Mouse (Mus musculus) spleen, postnatal 4 days (tissue): ENCODE results near the gene Col6a4.

Experiments
- DNase-seq, 2 experiments: peaks; one replicate each; pipeline ENCODE4 v3.0.0; 2022; ENCODE audit warnings: low spot score in 2 of 2

Col6a4 gene

DNA sequence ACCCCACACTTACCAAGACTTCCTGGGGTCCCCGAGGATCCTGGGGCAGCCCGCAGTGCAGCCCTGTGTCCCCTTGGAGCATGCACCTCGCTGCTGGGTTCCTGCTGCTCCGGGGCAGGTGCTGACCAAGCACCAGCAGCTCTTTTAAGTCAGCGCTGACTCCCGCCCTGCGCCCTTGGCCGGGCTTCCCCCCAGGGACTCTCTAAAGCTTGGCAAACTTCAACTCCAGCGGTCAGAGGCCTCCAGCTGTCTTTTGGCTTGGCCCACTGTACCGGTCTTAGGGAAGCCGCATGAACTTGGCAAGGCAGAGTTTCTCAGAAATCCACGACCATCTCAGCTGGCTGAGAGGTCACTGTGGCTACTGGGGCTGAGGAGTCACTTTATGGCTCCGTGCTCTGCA, 136.1 kb downstream of the Col6a4 start, which contains the start of gene Col6a5:
Gene Col6a5 (minus strand): TSS at position 111 of the 400 bp plus-strand sequence.
- no peak for DNase-seq

DNA sequence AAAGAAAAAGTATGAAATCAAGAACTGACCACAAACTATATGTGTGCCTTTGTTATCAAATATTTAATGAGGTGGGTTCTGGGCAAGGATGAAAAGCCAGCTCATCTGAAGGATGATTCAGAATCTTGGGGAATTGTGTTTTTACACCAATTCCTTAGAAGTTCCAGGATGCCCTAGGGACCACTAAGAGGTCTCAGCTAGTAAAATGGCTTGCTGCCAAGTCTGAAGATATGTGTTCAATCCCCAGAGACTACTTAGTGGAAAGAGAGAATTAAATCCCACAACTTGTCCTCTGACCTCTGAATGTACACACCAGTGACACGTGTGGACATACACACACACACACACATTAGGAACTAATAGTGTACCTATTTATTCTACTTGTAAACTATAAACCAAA, 137.5 kb downstream of the Col6a4 start:
- no peak for DNase-seq

DNA sequence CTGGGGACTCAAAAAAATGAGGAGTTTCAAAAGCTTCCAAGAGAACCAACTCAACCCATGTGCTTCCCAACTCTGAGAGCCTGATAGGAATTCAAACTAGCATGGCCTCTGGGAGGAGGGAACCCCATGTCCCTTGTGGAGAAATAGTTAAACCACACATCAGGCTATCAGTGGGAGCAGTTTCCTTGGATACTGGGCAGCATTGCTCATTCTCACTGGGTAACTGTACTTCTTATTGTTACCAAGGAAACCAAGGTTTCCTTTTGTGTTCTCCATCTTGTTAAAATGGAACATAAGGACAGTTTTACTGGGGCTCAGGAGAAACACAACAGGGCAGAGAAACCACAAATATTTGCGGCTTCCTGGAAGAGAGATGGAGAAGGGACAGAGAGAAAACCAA, 146.8 kb downstream of the Col6a4 start:
- no peak for DNase-seq

DNA sequence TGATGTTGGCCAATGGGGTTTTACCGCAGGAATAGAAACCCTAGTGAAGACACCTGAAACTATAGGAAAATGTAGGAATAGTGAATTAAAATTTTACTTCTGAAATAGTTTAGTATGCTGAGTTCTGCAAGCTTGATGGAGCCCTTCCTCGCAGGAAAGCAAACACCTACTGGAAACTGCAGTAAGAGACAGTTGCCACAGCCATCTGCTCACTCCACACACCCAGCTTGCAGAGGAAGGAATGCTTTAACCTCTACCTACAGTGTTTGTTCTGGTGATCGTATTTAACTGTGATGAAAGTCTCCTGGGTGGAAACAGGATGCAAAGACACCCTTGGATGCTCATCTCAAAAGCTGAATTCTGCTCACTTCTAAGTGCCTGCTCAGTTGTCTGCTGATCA, 149.0 kb downstream of the Col6a4 start:
- no peak for DNase-seq
